Mouse (Mus musculus): ENCODE measurements at regions not wholly inside any gene's neighbourhood (a gene's known extent, or its start where the extent isn't known, plus 50 kb on each side); places are given as distances from the start of the nearest gene placed in this dataset.

DNA sequence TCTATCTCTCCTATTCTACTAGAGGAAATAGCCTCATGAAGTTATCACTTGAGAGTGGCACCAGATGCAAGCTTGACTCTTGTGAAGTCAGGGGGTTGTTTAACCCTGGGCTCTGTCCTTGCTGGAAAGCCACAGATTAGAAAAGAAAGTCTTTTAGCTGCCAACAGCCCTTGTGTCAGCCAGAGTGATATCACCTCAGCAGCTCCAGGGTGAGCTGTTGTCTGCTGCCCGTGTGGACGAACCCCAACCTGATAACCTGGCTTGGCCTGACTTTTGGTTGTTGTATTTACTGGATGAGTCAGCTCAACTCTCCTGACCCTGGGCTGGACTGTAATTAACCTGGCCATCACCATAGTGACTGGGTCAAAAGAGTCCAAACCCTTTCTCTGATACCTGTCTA lies 88.6 kb upstream of the Serbp1 start:
- DNase-seq: no peak

- DNase-seq: peak; percentile 39 to 50
Observed at GRCm38 (mm10) chr6:67146708-67147107, 91.3 kb upstream of the Serbp1 start.

- no peak for DNase-seq
Observed at GRCm38 (mm10) chr6:67145969-67146368, 92.0 kb upstream of the Serbp1 start.

DNA sequence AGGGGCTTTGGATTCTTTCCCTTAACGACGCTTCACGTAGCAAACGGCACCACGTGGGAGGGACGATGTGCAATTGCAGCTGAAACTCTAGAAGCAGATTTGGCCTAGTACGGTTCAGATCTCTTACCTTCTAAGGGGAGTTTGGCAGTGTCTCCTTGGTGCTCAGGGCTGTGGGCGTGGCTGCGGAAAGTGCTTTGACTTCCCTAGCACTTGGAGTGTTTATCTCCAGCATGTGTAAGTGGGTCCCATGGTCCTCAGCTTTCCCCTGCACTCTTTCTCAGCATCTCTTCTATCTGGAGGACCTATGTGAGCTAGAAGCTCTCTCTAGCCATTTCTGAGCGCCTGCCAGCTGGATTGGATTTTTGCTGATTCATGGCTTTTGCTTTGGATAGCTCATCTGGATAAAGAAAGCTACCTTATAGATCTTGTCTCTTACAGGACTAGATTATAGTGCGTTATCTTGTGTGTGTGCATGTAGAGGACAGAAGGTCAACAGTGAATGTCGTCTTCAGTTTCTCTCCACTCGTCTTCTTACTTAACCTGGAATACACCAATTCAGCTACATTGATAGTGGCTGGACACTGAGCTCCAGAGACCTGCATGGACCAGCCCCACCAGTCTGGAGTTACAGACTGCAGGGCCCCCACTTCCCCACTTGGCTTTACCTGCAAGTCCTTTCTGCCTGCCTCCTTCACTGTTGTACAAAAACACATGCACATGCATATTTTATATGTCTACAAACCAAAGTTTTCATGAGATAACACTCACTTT lies 92.8 kb upstream of the Serbp1 start:
- no peak for DNase-seq

- peak; percentile 65 to 81 for DNase-seq
Observed at GRCm38 (mm10) chr6:67142179-67142578, 95.8 kb upstream of the Serbp1 start.

DNA sequence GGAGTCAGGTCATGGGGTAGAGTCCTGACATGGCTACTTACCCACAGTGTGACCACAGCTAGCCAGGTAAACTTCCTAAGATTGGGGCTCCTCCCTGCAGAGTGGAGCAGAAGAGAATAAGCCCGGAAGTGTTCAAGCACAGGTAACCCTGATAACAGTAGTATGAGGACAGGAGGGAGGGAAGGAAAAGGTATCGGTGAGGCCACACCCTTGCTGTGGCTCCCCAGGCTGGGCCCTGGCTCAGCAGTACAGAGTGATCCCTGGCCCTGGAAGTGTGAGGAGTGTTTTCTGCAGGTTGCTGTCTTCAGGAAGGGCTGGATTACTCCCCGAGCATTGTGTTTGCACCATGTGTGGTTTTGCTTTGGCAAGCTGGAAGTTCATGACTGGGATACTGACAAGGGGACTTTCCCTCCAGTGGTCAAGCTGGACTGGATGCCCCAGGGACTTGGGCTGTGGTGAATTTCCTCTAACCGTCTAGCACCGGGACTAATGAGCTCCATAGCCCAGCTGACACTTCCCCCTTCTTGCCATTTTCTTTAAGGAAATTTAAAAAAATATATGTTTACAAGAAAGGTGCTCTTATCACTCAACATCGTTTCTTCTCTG lies 97.2 kb upstream of the Serbp1 start:
- no peak for DNase-seq

- DNase-seq: no peak
Observed at GRCm38 (mm10) chr6:67139012-67139375, 99.0 kb upstream of the Serbp1 start.

GRCm38 (mm10) chr6:67138302-67139011 lies 99.5 kb upstream of the Serbp1 start:
- peak; percentile 33 for DNase-seq

- DNase-seq: peak; percentile 47 to 55
Observed at GRCm38 (mm10) chr6:67137482-67137881, 100.2 kb upstream of the Gadd45a start.

DNA sequence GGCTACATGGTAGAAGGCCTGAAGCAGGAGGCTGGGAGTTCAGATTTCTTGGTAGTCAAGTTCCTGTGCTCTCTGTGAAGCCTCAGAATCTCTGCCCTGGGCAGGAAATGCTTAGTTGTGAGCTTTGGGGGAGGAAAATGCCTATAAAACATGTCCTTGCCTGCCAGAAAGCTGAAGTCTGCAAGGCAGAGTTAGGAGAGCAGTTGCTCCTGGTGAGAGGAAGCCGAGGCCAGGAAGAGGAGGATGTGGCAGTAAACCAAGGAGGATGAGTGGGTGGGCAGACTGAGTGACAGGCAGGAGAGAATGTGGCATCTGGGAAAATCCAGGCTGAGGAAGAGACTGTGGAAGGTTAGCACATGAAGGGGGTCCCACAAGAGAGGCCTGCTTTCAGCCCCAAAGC lies 97.7 kb upstream of the Gadd45a start:
- no peak for DNase-seq

DNA sequence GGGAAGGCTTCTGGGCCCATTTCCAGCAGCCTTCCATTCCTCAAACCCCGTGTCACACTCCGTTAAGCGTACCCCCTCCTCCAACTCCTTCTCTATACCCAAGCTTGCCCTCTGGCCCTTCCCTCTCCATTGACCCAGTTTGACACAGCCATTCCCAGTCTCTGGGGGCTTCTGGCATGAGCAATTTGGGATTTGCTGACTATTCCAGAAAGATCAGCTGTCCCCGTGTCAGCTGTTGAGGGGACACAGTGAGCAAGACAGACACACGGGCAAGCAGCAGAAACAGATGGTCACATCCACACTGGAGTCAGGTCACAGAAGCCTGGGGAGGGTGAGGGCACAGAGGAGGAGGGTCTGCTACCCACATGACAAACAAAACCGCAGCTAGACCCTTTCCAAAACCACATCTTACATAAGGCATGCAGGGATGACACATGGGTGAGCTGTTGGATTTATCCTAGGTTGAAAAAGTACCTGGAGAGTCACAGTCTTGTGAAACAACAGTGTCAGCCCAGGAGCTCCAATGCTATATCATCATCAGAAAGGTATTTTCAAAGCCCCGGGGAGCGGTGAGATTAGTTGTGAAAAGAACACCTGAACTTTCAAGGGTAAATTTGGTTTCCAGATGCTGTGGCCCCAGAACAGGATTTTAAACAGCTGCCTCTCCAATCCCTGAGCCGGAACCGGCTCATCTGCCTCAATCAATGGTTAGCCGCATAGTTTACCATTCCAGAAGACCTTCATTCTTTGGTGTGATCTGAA lies 93.5 kb upstream of the Gadd45a start:
- DNase-seq: no peak

DNA sequence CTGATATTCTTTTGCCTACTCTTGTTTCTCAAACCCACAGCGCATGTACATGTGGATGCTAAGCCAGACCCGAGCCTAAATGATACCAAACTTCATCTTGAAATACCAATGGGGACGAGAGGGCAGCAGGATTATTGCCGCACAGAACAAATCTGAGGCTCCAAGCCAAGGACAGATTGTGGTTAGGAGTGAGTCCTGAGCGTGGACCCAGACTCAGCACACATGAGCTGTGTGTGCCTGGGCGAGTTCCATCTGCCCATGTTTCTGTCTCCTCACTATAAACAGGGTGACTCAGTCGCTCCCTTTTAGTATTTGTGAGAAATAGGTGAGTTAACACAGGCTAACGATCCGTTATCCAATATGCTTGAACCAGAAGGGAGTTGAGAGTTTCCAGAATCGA lies 92.4 kb upstream of the Gadd45a start:
- peak; percentile 37 to 48 for DNase-seq

GRCm38 (mm10) chr6:67128503-67129463 lies 91.5 kb upstream of the Gadd45a start:
- DNase-seq: no peak

DNA sequence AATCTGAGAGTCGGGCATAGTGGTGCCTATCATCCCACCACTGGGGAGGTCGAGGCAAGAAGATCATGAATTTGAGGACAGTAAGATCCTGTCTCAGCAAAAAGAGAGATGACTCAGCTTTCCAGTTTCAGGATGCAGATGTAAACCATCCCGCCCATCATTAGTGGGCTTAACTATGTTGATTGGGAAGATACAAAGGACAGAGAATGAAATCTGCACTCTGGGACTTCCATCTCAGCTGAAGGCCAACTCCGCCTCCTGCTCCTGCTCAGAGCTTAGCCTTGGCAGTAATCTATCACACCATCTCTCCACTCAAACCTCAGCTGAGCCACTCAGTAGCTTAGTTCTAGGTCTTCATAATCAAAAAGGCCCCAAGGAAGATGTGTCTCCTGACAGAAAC lies 90.5 kb upstream of the Gadd45a start:
- no peak for DNase-seq

DNA sequence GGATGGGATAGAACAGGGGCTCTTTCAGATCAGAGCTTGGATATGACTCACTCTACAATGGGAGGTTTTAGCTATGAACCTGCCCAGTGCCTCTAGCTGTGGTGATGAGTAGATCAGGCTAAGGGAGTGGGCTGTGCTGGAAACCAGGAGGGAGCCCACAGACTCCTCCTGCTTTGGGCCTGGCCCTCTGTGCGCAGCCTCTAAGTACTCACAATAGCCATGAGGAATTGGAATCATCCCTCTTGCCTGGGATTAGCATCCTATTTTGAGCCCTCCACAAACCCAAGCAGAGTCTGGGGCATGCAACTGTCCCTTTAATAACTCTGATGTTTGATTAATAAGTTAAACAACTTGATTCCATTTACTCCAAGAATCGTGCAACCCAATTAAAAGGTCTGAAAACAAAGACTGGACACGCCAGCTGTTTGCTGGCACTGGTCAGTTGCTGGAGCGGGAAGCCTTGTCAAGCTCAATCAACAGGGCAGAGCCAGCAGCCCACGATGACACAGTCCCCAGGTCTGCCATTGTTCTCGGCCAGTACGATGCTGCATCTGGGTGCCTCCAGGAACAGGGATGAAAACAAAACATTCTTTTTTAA lies 88.6 kb upstream of the Gadd45a start:
- DNase-seq: no peak

DNA sequence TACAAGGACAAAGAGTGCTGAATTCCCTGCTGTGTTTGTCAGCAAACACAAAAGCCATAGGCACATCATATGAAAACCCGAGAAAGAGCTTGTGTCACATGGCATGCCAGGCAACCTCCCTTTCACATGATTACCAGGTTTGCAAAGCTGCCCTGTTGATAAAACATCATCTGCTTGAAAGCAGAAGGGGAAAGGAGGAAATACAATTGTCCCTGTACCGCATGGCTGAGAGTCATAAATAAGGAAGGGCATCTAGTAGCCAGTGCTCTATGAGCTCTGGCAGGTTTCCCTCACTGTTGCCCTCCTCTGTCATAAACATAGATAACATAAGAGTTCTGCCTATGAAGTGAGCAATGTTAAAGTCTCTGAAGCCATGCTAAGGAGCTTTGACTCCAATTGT lies 86.8 kb upstream of the Gadd45a start:
- DNase-seq: no peak

- no peak for DNase-seq
Observed at GRCm38 (mm10) chr6:67123071-67123470, 85.8 kb upstream of the Gadd45a start.

- no peak for DNase-seq
Observed at GRCm38 (mm10) chr6:67116306-67116705, 79.0 kb upstream of the Gadd45a start.

DNA sequence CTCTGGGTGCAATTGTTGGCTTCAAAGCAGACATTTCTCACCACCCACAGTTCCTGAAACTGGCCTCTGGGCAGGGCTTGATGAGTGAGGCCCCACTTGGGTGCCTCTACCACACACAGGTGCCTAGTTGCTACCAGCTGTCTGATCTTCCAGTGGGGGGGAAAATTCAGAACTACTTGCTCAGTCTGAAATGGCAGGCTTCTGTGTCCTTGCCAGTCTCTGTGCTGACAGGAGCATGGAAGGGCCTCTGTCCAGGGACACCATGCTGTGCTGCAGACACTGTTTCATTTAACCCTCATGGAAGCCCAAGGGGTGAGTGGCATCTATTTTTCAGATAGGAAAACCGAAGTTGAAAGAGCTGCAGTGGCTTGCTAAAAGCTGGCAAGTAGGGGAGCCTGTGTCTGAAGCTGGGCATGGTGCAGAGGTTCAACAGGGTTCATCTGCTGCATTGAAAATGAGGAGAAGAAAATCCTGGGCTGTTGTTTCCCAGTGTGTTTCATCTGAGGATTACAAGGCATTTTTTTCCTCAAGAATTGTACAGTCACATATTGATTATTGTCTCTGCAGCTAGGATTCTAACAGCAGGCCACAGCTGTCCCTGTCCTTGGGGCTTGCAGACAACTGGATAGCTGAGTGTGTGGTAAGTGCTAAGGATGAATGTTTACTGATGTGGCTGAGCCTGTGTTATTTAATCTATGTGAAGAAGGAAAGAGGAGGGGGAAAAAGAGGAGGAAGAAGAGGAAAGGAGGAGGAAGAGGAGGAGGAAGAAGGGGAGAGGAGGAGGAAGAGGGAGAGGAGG lies 78.4 kb upstream of the Gadd45a start:
- DNase-seq: peak in 1 of 2 experiments; percentile 42

- DNase-seq: no peak
Observed at GRCm38 (mm10) chr6:67114753-67115152, 77.5 kb upstream of the Gadd45a start.
